Mouse (Mus musculus) forebrain, postnatal 0 days (tissue): ENCODE measurements around the gene Cfap74. TPM values are rescaled to one million over a fixed set of nuclear protein-coding genes. Genes with fewer than 3 reads are reported as not detected.
A peak's percentile ranks its signal among the peaks of the same experiment; 100 is the strongest.
"Not testable (repeated sequence)": the region's sequence is repeated elsewhere in the genome, so short reads cannot be mapped to it uniquely, and the experiment has no call there.

ENCODE experiments used
- ATAC-seq: fragments of 200-750 bp; cut with Nextera tagmentation; 2 replicates; pipeline ENCODE4 v1.8.0; 2017; ENCODE audit warnings: mild to moderate bottlenecking, moderate library complexity
- DNase-seq: peaks from one replicate; pipeline ENCODE4 v3.0.0-alpha.2; 2015
- H3K27ac ChIP-seq: fragments of 300-500 bp; sonication (generic); 2 replicates; pipeline ENCODE4 v1.5.1; 2014; ENCODE audit warnings: low read depth, mild to moderate bottlenecking, antibody characterized with exemption, low read length, moderate library complexity, mixed read lengths
- H3K27me3 ChIP-seq: fragments of 300-500 bp; sonication (generic); 2 replicates; pipeline ENCODE4 v1.6.1; 2014; ENCODE audit warnings: mild to moderate bottlenecking, low read length, mixed read lengths; ENCODE audit not compliant: insufficient read depth
- H3K36me3 ChIP-seq: fragments of 300-500 bp; sonication (generic); 2 replicates; pipeline ENCODE4 v1.6.1; 2014; ENCODE audit warnings: mild to moderate bottlenecking, moderate library complexity; ENCODE audit not compliant: insufficient read depth
- H3K4me1 ChIP-seq: fragments of 300-500 bp; sonication (generic); 2 replicates; pipeline ENCODE4 v1.6.1; 2014; ENCODE audit warnings: antibody characterized with exemption; ENCODE audit not compliant: insufficient read depth
- H3K4me2 ChIP-seq: fragments of 300-500 bp; sonication (generic); 2 replicates; pipeline ENCODE4 v1.6.1; 2014; ENCODE audit warnings: low read depth, mild to moderate bottlenecking, moderate library complexity
- H3K4me3 ChIP-seq: fragments of 300-500 bp; sonication (generic); 2 replicates; pipeline ENCODE4 v1.5.1; 2014; ENCODE audit warnings: low read depth, low read length, mixed read lengths
- H3K9ac ChIP-seq: fragments of 300-500 bp; sonication (generic); 2 replicates; pipeline ENCODE4 v1.6.1; 2014; ENCODE audit warnings: mild to moderate bottlenecking
- H3K9me3 ChIP-seq: fragments of 300-500 bp; sonication (generic); 2 replicates; pipeline ENCODE4 v1.6.1; 2016; ENCODE audit warnings: low read length
- CTCF ChIP-seq: sonication (generic); IDR thresholded peaks from 2 replicates; pipeline ENCODE4 v1.5.1; 2016; ENCODE audit warnings: antibody characterized with exemption, control low read depth, low read depth
- WGBS: fragments of 180-500 bp; shearing (Covaris S2); extraction: QIAGEN DNeasy Blood & Tissue Kit; methylation state at CpG from one replicate; pipeline ENCODE4 v1.1.7; 2014; 5-methylcytosine and 5-hydroxymethylcytosine counted together
- polyA plus RNA-seq: library from polyadenylated mRNA; unstranded; fragments of >200 nt; fragmentation: Nextera tagmentation; extraction: Ambion mirVana; gene quantifications from 2 replicates; pipeline ENCODE4 v1.2.1, GENCODE M21; 2015
- total RNA-seq: library from RNA; depleted of rRNA; stranded (reverse); fragments of >200 nt; gene quantifications from 2 replicates; pipeline ENCODE4 v1.2.3, GENCODE M21; 2014

The Cfap74 gene
- total and polyA plus RNA-seq, 2 experiments from 2014 or later = 6.6 to 10.8 TPM

DNA sequence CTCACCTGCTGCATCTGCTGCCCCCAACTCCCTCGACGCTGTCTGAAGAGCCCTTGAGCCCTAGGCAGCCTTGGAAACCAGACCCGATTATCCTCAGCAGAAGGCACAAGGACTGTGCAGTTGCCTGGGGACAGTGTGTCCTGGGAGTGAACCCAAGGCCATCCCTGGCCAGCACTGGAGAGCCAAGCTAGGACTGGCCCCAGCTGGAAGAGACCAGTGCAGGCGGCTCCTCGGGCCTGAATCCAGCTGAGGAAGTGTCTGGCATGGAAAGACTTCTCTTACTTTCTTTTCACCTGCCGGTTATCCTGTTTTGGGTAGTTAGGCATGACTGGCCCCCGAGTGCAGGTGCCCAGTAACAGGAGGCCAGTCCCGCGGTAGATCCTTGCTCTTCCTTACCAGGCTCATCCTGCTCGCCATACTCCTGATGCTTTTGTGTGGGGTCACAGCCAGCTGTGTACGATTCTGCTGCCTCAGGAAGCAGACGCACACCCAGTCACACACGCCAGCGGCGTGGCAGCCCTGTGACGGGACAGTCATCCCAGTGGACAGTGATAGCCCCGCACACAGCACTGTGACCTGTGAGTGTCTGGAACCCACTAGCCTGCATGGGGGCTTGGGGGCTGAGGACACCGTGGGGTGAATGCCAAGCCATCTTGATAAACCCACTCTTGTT lies 60.7 kb downstream of the Cfap74 start:
- no peaks in the 10 kb centered on the region for H3K36me3 ChIP-seq
- no peak overlapping the region for H3K4me2 ChIP-seq
- no peak for TF ChIP-seq CTCF
- no peak overlapping the region for H3K27ac ChIP-seq
- ATAC-seq (no peak), DNase-seq (no peak)
- WGBS = 79% methylated on average over 18 of the region's 18 CpGs
- no peaks in the 10 kb centered on the region for H3K4me1 ChIP-seq
- H3K9ac ChIP-seq = no peak overlapping the region
- H3K9me3 ChIP-seq = no peaks in the 10 kb centered on the region
- no peaks in the 10 kb centered on the region for H3K27me3 ChIP-seq
- no peak overlapping the region for H3K4me3 ChIP-seq

DNA sequence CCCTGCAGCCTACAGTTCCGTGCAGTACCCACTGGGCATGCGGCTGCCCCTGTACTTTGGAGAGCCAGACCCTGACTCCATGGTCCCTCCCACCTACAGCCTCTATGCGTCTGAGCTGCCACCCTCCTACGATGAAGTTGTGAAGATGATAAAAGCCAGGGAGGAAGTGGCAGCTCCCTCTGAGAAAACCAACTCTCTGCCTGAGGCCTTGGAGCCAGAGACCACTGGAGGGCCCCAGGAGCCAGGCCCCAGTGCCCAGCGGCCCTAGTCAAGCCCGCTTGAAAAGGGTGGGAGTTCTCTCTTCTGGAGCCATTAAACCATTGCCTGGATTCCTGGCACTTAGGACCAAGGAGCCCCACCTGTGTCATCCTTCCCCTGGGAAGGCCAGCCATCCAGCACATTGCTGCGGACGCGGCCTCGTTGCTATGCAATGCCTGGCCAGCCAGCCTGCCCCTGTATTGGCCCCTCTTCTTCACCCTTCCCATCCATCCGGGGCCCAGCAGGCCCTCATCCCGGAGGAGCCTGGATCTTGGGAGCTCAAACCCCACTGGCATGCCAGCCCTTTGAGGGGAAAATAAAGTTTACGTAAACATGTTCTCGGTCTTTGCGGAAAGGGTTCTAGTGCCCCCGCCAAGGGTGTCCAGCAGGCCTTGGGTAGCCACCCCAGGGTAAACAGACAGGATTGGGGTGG lies 61.4 kb downstream of the Cfap74 start:
- no peaks in the 10 kb centered on the region for H3K4me1 ChIP-seq
- H3K4me3 ChIP-seq = no peak overlapping the region
- no peak for TF ChIP-seq CTCF
- no peaks in the 10 kb centered on the region for H3K27me3 ChIP-seq
- H3K9me3 ChIP-seq = no peaks in the 10 kb centered on the region
- no peak overlapping the region for H3K27ac ChIP-seq
- 90% methylated on average over 16 of the region's 16 CpGs for WGBS
- no peak overlapping the region for H3K4me2 ChIP-seq
- no peak overlapping the region for H3K9ac ChIP-seq
- DNase-seq = no peak
- no peaks in the 10 kb centered on the region for H3K36me3 ChIP-seq
- ATAC-seq = no peak

DNA sequence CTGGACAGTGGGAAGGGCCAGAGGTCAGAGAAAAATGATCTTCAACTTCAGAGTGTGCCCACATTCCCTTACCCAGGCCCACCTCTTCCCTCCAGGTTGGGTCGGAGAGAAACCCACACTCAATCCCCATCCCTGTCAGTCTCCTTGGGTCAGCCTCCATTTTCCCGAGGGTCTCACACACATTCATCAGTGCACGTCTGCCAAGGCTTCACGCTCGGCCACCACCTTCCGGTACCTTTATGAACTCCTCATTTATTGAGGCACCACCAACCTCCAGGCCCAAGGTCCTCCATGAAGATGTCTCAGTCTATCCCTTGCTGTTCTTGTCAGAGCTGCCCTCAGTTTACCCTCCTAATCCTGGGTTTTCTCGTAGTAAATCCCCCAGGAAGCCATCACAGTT lies 62.0 kb downstream of the Cfap74 start:
- no peak overlapping the region for H3K27ac ChIP-seq
- no peaks in the 10 kb centered on the region for H3K9me3 ChIP-seq
- H3K4me2 ChIP-seq = no peak overlapping the region
- H3K4me1 ChIP-seq = no peaks in the 10 kb centered on the region
- no peak overlapping the region for H3K9ac ChIP-seq
- WGBS = 93% methylated on average over 7 of the region's 7 CpGs
- H3K36me3 ChIP-seq = no peaks in the 10 kb centered on the region
- TF ChIP-seq CTCF = no peak
- H3K27me3 ChIP-seq = no peaks in the 10 kb centered on the region
- DNase-seq (no peak), ATAC-seq (no peak)
- H3K4me3 ChIP-seq = no peak overlapping the region

DNA sequence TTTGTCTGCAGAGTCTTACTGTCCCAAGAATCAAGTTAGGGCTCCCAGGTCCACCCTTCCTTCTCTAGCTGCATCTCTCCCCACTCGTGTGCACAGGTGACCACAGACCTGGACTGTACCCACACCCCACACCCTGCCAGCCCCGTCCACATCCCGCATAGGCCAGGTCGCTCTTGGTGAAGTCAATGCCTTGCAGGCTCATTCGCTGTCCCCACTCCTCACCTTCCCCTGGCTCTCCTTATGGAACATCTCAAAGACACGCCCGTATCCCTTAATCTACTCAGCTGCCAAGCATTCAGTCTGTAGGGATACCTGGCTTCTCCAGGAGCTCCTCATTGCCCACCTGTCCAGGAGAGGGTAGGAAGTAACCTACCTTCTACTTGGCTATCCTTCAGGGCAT lies 62.4 kb downstream of the Cfap74 start:
- no peak overlapping the region for H3K4me3 ChIP-seq
- no peak for TF ChIP-seq CTCF
- DNase-seq (no peak), ATAC-seq (no peak)
- no peaks in the 10 kb centered on the region for H3K27me3 ChIP-seq
- no peak overlapping the region for H3K27ac ChIP-seq
- H3K9me3 ChIP-seq = no peaks in the 10 kb centered on the region
- H3K4me2 ChIP-seq = no peak overlapping the region
- WGBS = 92% methylated on average over 7 of the region's 7 CpGs
- H3K9ac ChIP-seq = no peak overlapping the region
- no peaks in the 10 kb centered on the region for H3K36me3 ChIP-seq
- no peaks in the 10 kb centered on the region for H3K4me1 ChIP-seq

DNA sequence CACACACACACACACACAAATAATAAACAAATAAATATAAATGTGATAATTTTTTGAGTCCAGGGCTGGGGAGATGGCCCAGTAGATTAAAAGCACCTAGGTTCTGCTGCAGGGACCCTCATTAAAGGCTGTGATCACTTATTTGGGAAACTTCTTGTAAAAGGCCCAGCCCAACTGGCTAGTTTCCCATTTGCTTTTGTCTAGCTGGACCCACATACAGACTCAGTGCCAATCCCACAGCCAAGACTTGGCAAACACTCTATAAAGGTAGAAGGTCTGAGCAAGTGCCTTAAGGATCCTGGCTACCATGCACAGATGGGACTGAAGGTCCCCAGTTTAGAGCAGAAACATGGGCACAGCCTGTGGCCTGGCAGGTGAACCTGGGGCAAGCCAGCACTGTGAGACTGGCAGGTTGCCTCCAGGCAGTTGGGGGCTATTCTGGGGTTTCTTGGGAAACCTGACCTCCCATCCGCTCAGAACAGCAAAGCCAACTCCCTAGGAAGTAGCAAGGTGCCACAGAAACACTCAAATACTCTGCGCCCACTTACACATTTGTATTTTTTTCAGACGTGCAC lies 63.8 kb downstream of the Cfap74 start:
- Histone ChIP-seq H3K36me3 (no peaks in the 10 kb centered on the region), H3K27me3 (no peaks in the 10 kb centered on the region), H3K27ac (no peak overlapping the region), H3K4me1 (no peaks in the 10 kb centered on the region), H3K9me3 (no peaks in the 10 kb centered on the region), H3K4me2 (no peak overlapping the region), H3K4me3 (no peak overlapping the region), H3K9ac (no peak overlapping the region)
- TF ChIP-seq CTCF = no peak
- DNase-seq = peak; percentile 17
- ATAC-seq = no peak
- 61% methylated on average over 3 of the region's 3 CpGs for WGBS

DNA sequence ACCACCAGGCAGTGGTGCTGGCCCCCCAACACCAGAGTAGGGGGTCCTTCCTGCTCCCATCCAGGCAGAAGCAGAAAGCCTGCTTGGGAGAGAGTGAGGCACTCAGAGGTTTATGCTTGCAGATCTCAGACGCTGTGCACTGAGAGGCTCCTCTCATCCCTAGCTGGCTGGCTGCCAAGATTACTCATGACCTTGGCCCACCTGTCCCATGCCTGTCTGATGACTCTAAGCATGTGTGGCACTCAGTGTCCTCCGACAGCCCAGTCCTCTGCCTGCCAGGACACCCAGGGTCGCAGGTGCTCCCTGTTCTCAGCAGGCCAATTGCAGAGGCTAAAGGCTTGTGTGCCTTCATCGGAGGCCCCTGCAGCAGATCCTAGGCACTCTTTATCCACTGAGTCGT lies 64.3 kb downstream of the Cfap74 start:
- H3K9me3 ChIP-seq = no peaks in the 10 kb centered on the region
- no peaks in the 10 kb centered on the region for H3K27me3 ChIP-seq
- H3K9ac ChIP-seq = no peak overlapping the region
- H3K4me2 ChIP-seq = no peak overlapping the region
- no peak overlapping the region for H3K4me3 ChIP-seq
- no peak overlapping the region for H3K27ac ChIP-seq
- no peak for DNase-seq
- no peak for TF ChIP-seq CTCF
- H3K4me1 ChIP-seq = no peaks in the 10 kb centered on the region
- 48% methylated on average over 5 of the region's 5 CpGs for WGBS
- no peaks in the 10 kb centered on the region for H3K36me3 ChIP-seq
- no peak for ATAC-seq

DNA sequence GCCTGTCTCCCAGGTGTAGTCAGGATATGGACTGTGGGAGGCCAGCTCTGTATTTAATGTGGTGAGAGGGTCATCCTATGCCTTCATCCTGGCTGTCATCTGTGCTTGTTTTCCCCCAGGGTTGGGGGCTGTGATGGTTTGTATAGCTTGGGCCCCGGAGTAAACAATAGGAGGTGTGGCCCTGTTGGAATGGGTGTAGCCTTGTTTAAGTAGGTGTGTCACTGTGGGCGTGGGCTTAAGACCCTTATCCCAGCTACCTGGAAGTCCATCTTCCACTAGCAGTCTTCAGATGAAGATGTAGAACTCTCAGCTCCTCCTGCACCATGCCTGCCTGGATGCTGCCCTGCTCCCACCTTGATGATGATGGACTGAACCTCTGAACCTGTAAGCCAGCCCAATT lies 64.8 kb downstream of the Cfap74 start:
- H3K27ac ChIP-seq, H3K27me3 ChIP-seq, H3K4me3 ChIP-seq, H3K4me1 ChIP-seq, DNase-seq, H3K36me3 ChIP-seq, H3K9me3 ChIP-seq, H3K4me2 ChIP-seq, ATAC-seq, H3K9ac ChIP-seq: not testable (repeated sequence)
- 57% methylated on average over 2 of the region's 2 CpGs for WGBS
